9 mouse cellular contexts compared by ENCODE assay signal in genomic region chr17:9904525-9904991, GRCm38 (mm10).
DNase-seq lines count a peak whose midpoint lies in the region.
"Had no signal": no experiment of that assay in that cellular context is flagged by ENCODE, and none has a peak within 500 bp of the region (broad histone marks: within the 10 kb centered on the region; RNA-seq: fewer than 3 reads in every experiment).

No protein-coding gene starts in this region.

- DNase-seq in cerebellum, postnatal 14 days = peak; percentile 31 to 44
- no peak for DNase-seq in cerebellum, adult 9-11 months
- DNase-seq in retina, postnatal 1 day = peak; percentile 82
- no peak for DNase-seq in retina, embryonic 14.5 days (ENCODE audit: low spot score)
- DNase-seq in lung, postnatal 25 days (ENCODE audit: low spot score) = peak; percentile 69
- DNase-seq in right cerebral cortex, postnatal 4 days = peak; percentile 56
- no peak for DNase-seq in c-Kit-positive CD71-positive TER-119-positive erythroid progenitor cells, embryonic 14.5 days (ENCODE audit: low spot score)
- DNase-seq in urinary bladder, postnatal 10 days (ENCODE audit: low spot score) = no peak
- DNase-seq: thymus, postnatal 4 days had no signal

Comparison
In these comparisons a context has a peak if more than half of its experiments do, and no peak if none do; other contexts are left out.
1. DNase-seq: peak in cerebellum, postnatal 14 days (2 of 2), retina, postnatal 1 day (single experiment), lung, postnatal 25 days (single experiment) and right cerebral cortex, postnatal 4 days (single experiment); none in cerebellum, adult 9-11 months (single experiment), retina, embryonic 14.5 days (single experiment), c-Kit-positive CD71-positive TER-119-positive erythroid progenitor cells, embryonic 14.5 days (single experiment) and urinary bladder, postnatal 10 days (single experiment).